Mouse (Mus musculus) intestine, embryonic 16.5 days (tissue): ENCODE data around the gene D630045J12Rik. TPM values are rescaled to one million over a fixed set of nuclear protein-coding genes. Genes with fewer than 3 reads are reported as not detected.
A peak's percentile ranks its signal among the peaks of the same experiment; 100 is the strongest.

Experiments used
- ATAC-seq: fragments of 200-750 bp; cut with Nextera tagmentation; 2 replicates; pipeline ENCODE4 v1.8.0; 2017; ENCODE audit warnings: moderate TSS enrichment, moderate library complexity
- H3K27ac ChIP-seq: fragments of 300-500 bp; sonication (generic); 2 replicates; pipeline ENCODE4 v1.5.1; 2014; ENCODE audit warnings: mild to moderate bottlenecking, low read length
- H3K27me3 ChIP-seq: fragments of 300-500 bp; sonication (generic); replicated peaks from 2 replicates; pipeline ENCODE4 v1.6.1; 2014; ENCODE audit warnings: low read length, control low read depth, mixed read lengths; ENCODE audit not compliant: control insufficient read depth, insufficient read depth
- H3K36me3 ChIP-seq: fragments of 300-500 bp; sonication (generic); 2 replicates; pipeline ENCODE4 v1.6.1; 2014; ENCODE audit warnings: low read length, control low read depth; ENCODE audit not compliant: control insufficient read depth, insufficient read depth
- H3K4me1 ChIP-seq: fragments of 300-500 bp; sonication (generic); 2 replicates; pipeline ENCODE4 v1.6.1; 2014; ENCODE audit warnings: low read length, control low read depth, mixed read lengths; ENCODE audit not compliant: control insufficient read depth, insufficient read depth
- H3K4me2 ChIP-seq: fragments of 300-500 bp; sonication (generic); 2 replicates; pipeline ENCODE4 v1.6.1; 2014; ENCODE audit warnings: low read depth, low read length, control low read depth
- H3K4me3 ChIP-seq: fragments of 300-500 bp; sonication (generic); 2 replicates; pipeline ENCODE4 v1.5.1; 2014; ENCODE audit warnings: mild to moderate bottlenecking, low read length
- H3K9ac ChIP-seq: fragments of 300-500 bp; sonication (generic); 2 replicates; pipeline ENCODE4 v1.6.1; 2014; ENCODE audit warnings: low read depth, low read length
- H3K9me3 ChIP-seq: fragments of 300-500 bp; sonication (generic); 2 replicates; pipeline ENCODE4 v1.6.1; 2016; ENCODE audit warnings: low read length, control low read depth; ENCODE audit not compliant: control insufficient read depth
- WGBS: fragments of 180-500 bp; shearing (Covaris S2); extraction: QIAGEN DNeasy Blood & Tissue Kit; methylation state at CpG from one replicate; pipeline ENCODE4 v1.1.7; 2014; 5-methylcytosine and 5-hydroxymethylcytosine counted together
- polyA plus RNA-seq: library from polyadenylated mRNA; unstranded; fragments of >200 nt; fragmentation: Nextera tagmentation; extraction: Ambion mirVana; gene quantifications from 2 replicates; pipeline ENCODE4 v1.2.1, GENCODE M21; 2015

The D630045J12Rik gene
- polyA plus RNA-seq, 1 experiment from 2014 or later = 1.5 TPM

GRCm38 (mm10) chr6:38232917-38233316, 20.9 kb downstream of the D630045J12Rik start:
- no peaks in the 10 kb centered on the region for H3K27me3 ChIP-seq
- no peak overlapping the region for H3K4me2 ChIP-seq
- peaks cover 7% of the 10 kb centered on the region; the same call in 1 of the 2 replicates for H3K4me1 ChIP-seq
- no peaks in the 10 kb centered on the region for H3K9me3 ChIP-seq
- 71% methylated on average over 3 of the region's 3 CpGs for WGBS
- ATAC-seq = no peak
- no peak overlapping the region for H3K4me3 ChIP-seq
- H3K9ac ChIP-seq = no peak overlapping the region
- no peak overlapping the region for H3K27ac ChIP-seq
- H3K36me3 ChIP-seq = no peaks in the 10 kb centered on the region

- ATAC-seq = 0 out of 2 replicates have a peak, but pooled peaks have one; percentile 33
- no peak overlapping the region for H3K4me2 ChIP-seq
- no peak overlapping the region for H3K27ac ChIP-seq
- H3K9ac ChIP-seq = 0 out of 2 replicates have a peak overlapping the region, but pooled peaks have one; percentile 22
- H3K36me3 ChIP-seq = no peaks in the 10 kb centered on the region
- WGBS = 51% methylated on average over 4 of the region's 4 CpGs
- no peaks in the 10 kb centered on the region for H3K27me3 ChIP-seq
- H3K4me1 ChIP-seq = peaks cover 7% of the 10 kb centered on the region; the same call in 1 of the 2 replicates
- H3K9me3 ChIP-seq = no peaks in the 10 kb centered on the region
- H3K4me3 ChIP-seq = no peak overlapping the region
Measured at GRCm38 (mm10) chr6:38231994-38232393, 21.8 kb downstream of the D630045J12Rik start.

DNA sequence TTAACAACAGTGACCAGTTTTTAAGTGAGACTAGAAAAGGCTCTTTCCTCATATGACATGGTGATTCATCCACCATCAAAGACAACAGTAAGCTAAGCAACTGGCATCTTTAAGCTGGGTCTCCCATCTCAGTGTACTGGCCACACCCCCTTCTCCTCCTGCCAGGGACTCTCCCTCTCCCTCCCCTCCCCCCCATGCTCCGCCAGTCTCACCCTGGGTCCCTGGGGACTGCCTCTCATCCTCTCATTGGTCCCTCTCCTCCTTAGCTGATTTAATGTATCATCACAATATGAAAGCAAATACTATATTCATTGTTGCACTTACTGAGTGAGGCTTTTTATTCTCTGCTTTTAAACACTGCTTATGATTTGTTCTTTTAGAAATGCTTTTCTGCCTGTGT, 29.7 kb downstream of the D630045J12Rik start:
- no peak for ATAC-seq
- Histone ChIP-seq H3K27me3 (no peaks in the 10 kb centered on the region), H3K9me3 (no peaks in the 10 kb centered on the region), H3K4me2 (no peak overlapping the region), H3K27ac (no peak overlapping the region), H3K4me3 (no peak overlapping the region), H3K9ac (no peak overlapping the region), H3K4me1 (no peaks in the 10 kb centered on the region), H3K36me3 (no peaks in the 10 kb centered on the region)
- 60% methylated on average over 1 of the region's 1 CpGs for WGBS

GRCm38 (mm10) chr6:38219261-38219660, 34.5 kb downstream of the D630045J12Rik start:
- Histone ChIP-seq H3K36me3 (no peaks in the 10 kb centered on the region), H3K9ac (no peak overlapping the region), H3K27ac (no peak overlapping the region), H3K4me2 (no peak overlapping the region), H3K4me3 (no peak overlapping the region), H3K27me3 (no peaks in the 10 kb centered on the region), H3K4me1 (no peaks in the 10 kb centered on the region), H3K9me3 (no peaks in the 10 kb centered on the region)
- 92% methylated on average over 2 of the region's 2 CpGs for WGBS
- no peak for ATAC-seq

DNA sequence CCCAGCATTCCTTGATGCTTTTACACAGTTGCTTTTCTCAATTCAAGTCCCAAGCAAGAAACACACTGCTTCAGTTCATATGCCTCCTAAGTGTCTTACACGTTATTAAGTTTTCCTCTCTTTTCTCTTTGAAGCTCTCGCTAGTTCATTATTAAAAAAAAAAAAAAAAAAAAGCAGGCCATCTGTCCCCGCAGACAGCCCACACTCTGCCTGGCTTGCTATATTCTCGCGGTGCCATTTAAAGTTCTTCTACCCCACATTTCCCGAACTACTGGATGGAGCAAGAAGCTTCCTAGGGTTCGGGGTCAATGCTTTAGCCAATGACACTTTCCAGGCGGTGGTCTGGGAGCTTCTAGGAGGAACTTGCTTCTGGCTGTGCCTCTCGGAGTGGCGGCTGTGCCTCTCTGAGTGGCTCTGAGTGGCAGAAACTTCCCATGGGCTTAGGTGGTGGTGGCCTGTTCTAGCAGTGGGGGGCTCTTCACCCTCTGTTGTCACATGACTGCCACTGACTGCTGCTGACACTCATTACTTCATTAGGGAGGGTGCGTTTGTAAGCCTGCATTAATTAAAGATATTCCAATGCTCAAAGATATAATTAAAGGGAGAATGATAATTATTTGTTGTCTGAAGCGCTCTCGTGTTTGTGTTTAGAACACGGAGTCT, 38.2 kb downstream of the D630045J12Rik start:
- ATAC-seq = no peak
- H3K27me3 ChIP-seq = no peaks in the 10 kb centered on the region
- H3K4me1 ChIP-seq = no peaks in the 10 kb centered on the region
- no peaks in the 10 kb centered on the region for H3K36me3 ChIP-seq
- H3K4me2 ChIP-seq = no peak overlapping the region
- no peak overlapping the region for H3K27ac ChIP-seq
- H3K4me3 ChIP-seq = no peak overlapping the region
- 78% methylated on average over 14 of the region's 14 CpGs for WGBS
- peaks cover 6% of the 10 kb centered on the region; the same call in 1 of the 2 replicates for H3K9me3 ChIP-seq
- no peak overlapping the region for H3K9ac ChIP-seq

GRCm38 (mm10) chr6:38207621-38208020, 46.2 kb downstream of the D630045J12Rik start:
- Histone ChIP-seq H3K4me3 (no peak overlapping the region), H3K27me3 (no peaks in the 10 kb centered on the region), H3K9ac (no peak overlapping the region), H3K9me3 (peaks cover 1% of the 10 kb centered on the region; the same call in 1 of the 2 replicates), H3K36me3 (no peaks in the 10 kb centered on the region), H3K4me1 (no peaks in the 10 kb centered on the region), H3K4me2 (no peak overlapping the region), H3K27ac (no peak overlapping the region)
- WGBS = 69% methylated on average over 2 of the region's 2 CpGs
- ATAC-seq = no peak

DNA sequence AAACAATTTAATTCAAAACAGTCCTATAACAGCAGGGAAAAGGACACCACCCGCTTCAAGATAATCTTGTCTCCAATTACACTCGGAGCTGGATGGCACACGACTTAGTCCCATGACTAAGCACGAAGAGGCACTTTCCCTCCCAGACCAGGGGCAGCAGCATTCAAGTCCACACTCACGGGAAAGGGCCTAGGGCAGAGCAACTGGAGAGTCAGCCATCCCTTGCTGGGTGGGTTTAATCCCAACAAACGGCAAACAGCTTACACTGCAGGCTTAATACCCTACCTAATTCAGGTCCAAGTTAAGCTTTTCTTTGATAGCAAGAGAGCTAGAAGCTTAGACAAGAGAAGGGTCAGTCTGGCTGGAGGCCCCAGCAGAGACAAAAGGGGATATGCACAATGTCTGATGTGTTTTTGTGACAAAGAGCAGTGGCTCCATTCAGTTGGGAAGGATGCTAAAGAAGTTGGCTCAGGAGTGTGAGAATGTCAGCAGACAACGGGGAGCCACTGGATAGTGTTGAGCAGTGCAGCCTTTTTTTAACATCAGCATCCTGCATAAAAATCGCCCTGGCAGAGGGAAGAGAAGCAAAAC, 46.8 kb downstream of the D630045J12Rik start:
- H3K4me1 ChIP-seq = no peaks in the 10 kb centered on the region
- no peak overlapping the region for H3K4me3 ChIP-seq
- H3K27me3 ChIP-seq = no peaks in the 10 kb centered on the region
- no peak overlapping the region for H3K4me2 ChIP-seq
- no peak overlapping the region for H3K9ac ChIP-seq
- 26% methylated on average over 8 of the region's 8 CpGs for WGBS
- H3K27ac ChIP-seq = no peak overlapping the region
- H3K9me3 ChIP-seq = no peaks in the 10 kb centered on the region
- ATAC-seq = no peak
- H3K36me3 ChIP-seq = no peaks in the 10 kb centered on the region

GRCm38 (mm10) chr6:38205375-38205774, 48.4 kb downstream of the D630045J12Rik start:
- no peak for ATAC-seq
- WGBS = 71% methylated on average over 6 of the region's 6 CpGs
- Histone ChIP-seq H3K9ac (no peak overlapping the region), H3K36me3 (no peaks in the 10 kb centered on the region), H3K4me1 (no peaks in the 10 kb centered on the region), H3K4me2 (no peak overlapping the region), H3K27ac (no peak overlapping the region), H3K4me3 (no peak overlapping the region), H3K9me3 (no peaks in the 10 kb centered on the region), H3K27me3 (no peaks in the 10 kb centered on the region)

GRCm38 (mm10) chr6:38203820-38204219, 50.0 kb downstream of the D630045J12Rik start:
- WGBS = 56% methylated on average over 4 of the region's 4 CpGs
- Histone ChIP-seq H3K36me3 (no peaks in the 10 kb centered on the region), H3K4me3 (no peak overlapping the region), H3K27ac (no peak overlapping the region), H3K9ac (no peak overlapping the region), H3K27me3 (no peaks in the 10 kb centered on the region), H3K9me3 (no peaks in the 10 kb centered on the region), H3K4me2 (no peak overlapping the region), H3K4me1 (no peaks in the 10 kb centered on the region)
- ATAC-seq = no peak
